Mouse (Mus musculus): ENCODE data around the gene Wdr43.

DNA sequence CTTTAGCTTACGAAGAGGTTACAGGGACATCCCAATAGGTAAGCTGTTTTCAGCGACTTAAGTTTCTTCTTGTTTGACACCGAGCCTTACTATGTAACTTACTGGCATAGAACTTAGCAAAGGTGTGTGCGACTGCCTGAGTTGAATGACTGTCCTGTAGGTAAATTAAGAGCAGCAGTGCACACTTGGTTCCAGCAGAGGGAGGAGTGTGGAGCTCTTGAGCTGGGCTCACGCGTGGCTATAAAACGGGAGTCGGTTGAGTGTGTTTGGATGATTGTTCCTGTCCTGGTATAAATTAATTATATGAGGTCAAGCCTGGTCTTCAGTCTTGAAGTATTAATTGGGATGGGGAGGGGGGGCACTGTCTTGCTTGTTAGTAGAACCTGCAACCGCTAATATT lies 34.3 kb downstream of the Wdr43 start:
- no peak for TF ChIP-seq CEBPB (IDR thresholded peaks at IDR 0.05; ENCODE audit: insufficient read depth, poor library complexity, severe bottlenecking)
- no peak for TF ChIP-seq MYOG (IDR thresholded peaks at IDR 0.05; ENCODE audit: control insufficient read depth in 1 of 3, insufficient read depth in 1 of 3, insufficient read length in 2 of 3, low read depth in 2 of 3)
